Mouse (Mus musculus) ES-E14 (cell line): ENCODE data around the gene Ctnnd1. TPM values are rescaled to one million over a fixed set of nuclear protein-coding genes. Genes with fewer than 3 reads are reported as not detected.

ENCODE experiments used
- DNase-seq: peaks from one replicate; pipeline ENCODE4 v3.0.0-alpha.2; 2013; ENCODE audit warnings: low read depth, low spot score
- H3K27ac ChIP-seq: 2 replicates; pipeline ENCODE4 v1.5.1; 2012; ENCODE audit warnings: low read depth, mild to moderate bottlenecking, low read length, moderate library complexity, mixed read lengths; ENCODE audit not compliant: poor library complexity, insufficient read depth, severe bottlenecking
- H3K36me3 ChIP-seq: 2 replicates; pipeline ENCODE4 v1.6.1; 2012; ENCODE audit warnings: mild to moderate bottlenecking, low read length, moderate library complexity, mixed read lengths; ENCODE audit not compliant: control insufficient read depth, poor library complexity, insufficient read depth, severe bottlenecking
- H3K4me1 ChIP-seq, 2 experiments: fragments of 150-350 bp in 1 of 2; sonication (generic) in 1 of 2; 2 replicates each; pipeline ENCODE4 v1.6.1; 2012; ENCODE audit warnings: low read length in 2 of 2, mild to moderate bottlenecking in 1 of 2, mixed read lengths in 1 of 2; ENCODE audit not compliant: control insufficient read depth in 2 of 2, insufficient read depth in 2 of 2, poor library complexity in 1 of 2
- H3K4me3 ChIP-seq, 2 experiments: fragments of 150-350 bp in 1 of 2; sonication (generic) in 1 of 2; 2 replicates each; pipeline ENCODE4 v1.5.1; 2012; ENCODE audit warnings: low read length in 2 of 2, low read depth in 1 of 2, mild to moderate bottlenecking in 1 of 2, mixed read lengths in 1 of 2; ENCODE audit not compliant: insufficient read depth in 1 of 2, poor library complexity in 1 of 2, severe bottlenecking in 1 of 2
- H3K9ac ChIP-seq: 2 replicates; pipeline ENCODE4 v1.6.1; 2012; ENCODE audit warnings: low read depth, mild to moderate bottlenecking, low read length, mixed read lengths; ENCODE audit not compliant: poor library complexity, insufficient read depth, severe bottlenecking
- H3K9me3 ChIP-seq: fragments of 150-350 bp; sonication (generic); 2 replicates; pipeline ENCODE4 v1.6.1; 2012; ENCODE audit warnings: low read depth, mild to moderate bottlenecking, low read length; ENCODE audit not compliant: control insufficient read depth, insufficient read depth
- CHD2 ChIP-seq: IDR thresholded peaks from 2 replicates; pipeline ENCODE4 v1.6.1; 2014; ENCODE audit warnings: mild to moderate bottlenecking, low read depth, low read length, inconsistent platforms
- HCFC1 ChIP-seq: IDR thresholded peaks from 2 replicates; pipeline ENCODE4 v1.6.1; 2012; ENCODE audit warnings: low read length, inconsistent platforms, borderline replicate concordance; ENCODE audit not compliant: insufficient read depth
- MAFK ChIP-seq: IDR thresholded peaks from 2 replicates; pipeline ENCODE4 v1.6.1; 2014; ENCODE audit warnings: mild to moderate bottlenecking, low read depth, low read length, inconsistent platforms; ENCODE audit not compliant: insufficient read depth
- ZC3H11A ChIP-seq: IDR thresholded peaks from 2 replicates; pipeline ENCODE4 v1.6.1; 2012; ENCODE audit warnings: low read depth, mild to moderate bottlenecking, inconsistent platforms, low read length, borderline replicate concordance
- ZNF384 ChIP-seq: IDR thresholded peaks from 2 replicates; pipeline ENCODE4 v1.6.1; 2012; ENCODE audit warnings: low read depth, low read length, inconsistent platforms
- in situ Hi-C, 2 experiments: fragments of 600-800 bp; cut with MboI; formaldehyde crosslinking; loops; one replicate each; pipeline ENCODE4 v1.15.1; 2025; ENCODE audit warnings: low sequenced_read_pairs in 2 of 2, inconsistent platforms in 1 of 2; ENCODE audit not compliant: unreplicated experiment in 2 of 2
- total RNA-seq: library from RNA; depleted of rRNA; stranded (reverse); fragments of 300-350 nt; gene quantifications from 2 replicates; pipeline ENCODE4 v1.2.3, GENCODE M21; 2012

The Ctnnd1 gene
- total RNA-seq, 1 experiment = 51.5 TPM

GRCm38 (mm10) chr2:84634934-84635482 is 15.6 kb downstream of the Ctnnd1 start:
- Histone ChIP-seq H3K27ac (peak overlapping the region; percentile 41), H3K4me3 (no peak overlapping the region), H3K9ac (no peak overlapping the region), H3K36me3 (no peaks in the 10 kb centered on the region), H3K9me3 (no peaks in the 10 kb centered on the region), H3K4me1 (peaks cover 19 to 20% of the 10 kb centered on the region in 2 experiments)
- DNase-seq = no peak
- in situ Hi-C loops = no loop called here
- TF ChIP-seq CHD2 = no peak

- Histone ChIP-seq H3K36me3 (no peaks in the 10 kb centered on the region), H3K9ac (no peak overlapping the region), H3K4me3 (no peak overlapping the region), H3K27ac (no peak overlapping the region; the same call in 1 of the 2 replicates), H3K9me3 (no peaks in the 10 kb centered on the region), H3K4me1 (peaks cover 19 to 20% of the 10 kb centered on the region in 2 experiments)
- in situ Hi-C loops = no loop called here
- no peak for TF ChIP-seq ZC3H11A
- DNase-seq = no peak
Observed at GRCm38 (mm10) chr2:84634006-84634405, 16.6 kb downstream of the Ctnnd1 start.

GRCm38 (mm10) chr2:84632999-84633398 is 17.6 kb downstream of the Ctnnd1 start:
- H3K36me3 ChIP-seq = no peaks in the 10 kb centered on the region
- no peak overlapping the region for H3K9ac ChIP-seq
- TF ChIP-seq ZNF384 (0 out of 2 replicates have a peak, but pooled peaks have one; percentile 17), CHD2 (no peak), HCFC1 (no peak), ZC3H11A (no peak)
- peaks cover 11 to 20% of the 10 kb centered on the region in 2 experiments for H3K4me1 ChIP-seq
- peak overlapping the region; percentile 15; the same call in 1 of the 2 replicates for H3K27ac ChIP-seq
- in situ Hi-C loops = no loop called here
- H3K4me3 ChIP-seq = no peak overlapping the region
- peak; percentile 56 for DNase-seq
- H3K9me3 ChIP-seq = no peaks in the 10 kb centered on the region

- DNase-seq = no peak
- TF ChIP-seq ZNF384 (no peak), CHD2 (no peak), HCFC1 (no peak), ZC3H11A (no peak), MAFK (no peak)
- Histone ChIP-seq H3K9ac (no peak overlapping the region), H3K36me3 (no peaks in the 10 kb centered on the region), H3K4me1 (peaks cover 8 to 18% of the 10 kb centered on the region in 2 experiments), H3K4me3 (no peak overlapping the region), H3K27ac (no peak overlapping the region), H3K9me3 (no peaks in the 10 kb centered on the region)
- in situ Hi-C loops = no loop called here
Observed at GRCm38 (mm10) chr2:84632001-84632400, 18.6 kb downstream of the Ctnnd1 start.

- H3K36me3 ChIP-seq = peaks cover 2% of the 10 kb centered on the region; the same call in 1 of the 2 replicates
- in situ Hi-C loops = no loop called here
- no peak overlapping the region; the same call in 1 of the 2 replicates for H3K27ac ChIP-seq
- no peaks in the 10 kb centered on the region for H3K9me3 ChIP-seq
- DNase-seq = no peak
- no peak overlapping the region for H3K4me3 ChIP-seq
- no peak for TF ChIP-seq ZC3H11A
- no peak for TF ChIP-seq CHD2
- no peak for TF ChIP-seq MAFK
- no peak for TF ChIP-seq HCFC1
- no peak for TF ChIP-seq ZNF384
- peaks cover 0 to 16% of the 10 kb centered on the region in 2 experiments; a peak in 2 of 4 replicates for H3K4me1 ChIP-seq
- no peak overlapping the region for H3K9ac ChIP-seq
Observed at GRCm38 (mm10) chr2:84627036-84627435, 23.5 kb downstream of the Ctnnd1 start.
